Mouse (Mus musculus) lung, adult 2 months (tissue): Measurements from ENCODE around the gene Borcs5.

ENCODE experiments used
- CTCF ChIP-seq: fragments of 200-500 bp; IDR thresholded peaks from 2 replicates; pipeline ENCODE4 v1.5.1; 2011; ENCODE audit warnings: mild to moderate bottlenecking, low read length, control low read depth; ENCODE audit not compliant: insufficient read depth
- POLR2A ChIP-seq: fragments of 200-500 bp; IDR thresholded peaks from 2 replicates; pipeline ENCODE4 v1.6.1; 2011; ENCODE audit warnings: low read depth, mild to moderate bottlenecking, control low read depth, low read length, borderline replicate concordance; ENCODE audit errors: extremely low read depth

- no peak for TF ChIP-seq CTCF
- TF ChIP-seq POLR2A, result no peak
These were observed 114.1 kb downstream of the Borcs5 start for GRCm38 (mm10) chr6:134753412-134753811.
